Mouse (Mus musculus) C2C12 (cell line): ENCODE data around the gene Gpr179. TPM values are rescaled to one million over a fixed set of nuclear protein-coding genes. Genes with fewer than 3 reads are reported as not detected.
A peak's percentile ranks its signal among the peaks of the same experiment; 100 is the strongest.

Source experiments
- H3K27me3 ChIP-seq: one replicate; pipeline ENCODE4 v1.6.1; 2011; ENCODE audit not compliant: control insufficient read depth, insufficient read depth, insufficient read length
- H3K36me3 ChIP-seq: one replicate; pipeline ENCODE4 v1.6.1; 2011; ENCODE audit not compliant: control insufficient read depth, insufficient read depth
- H3K4me3 ChIP-seq: one replicate; pipeline ENCODE4 v1.5.1; 2011; ENCODE audit warnings: mild to moderate bottlenecking, control low read depth; ENCODE audit not compliant: poor library complexity, insufficient read depth, severe bottlenecking
- H3K79me2 ChIP-seq: one replicate; pipeline ENCODE4 v1.6.1; 2011; ENCODE audit not compliant: control insufficient read depth, insufficient read depth
- H3K79me3 ChIP-seq: one replicate; pipeline ENCODE4 v1.6.1; 2011; ENCODE audit warnings: low read depth, control low read depth
- H3ac ChIP-seq: one replicate; pipeline ENCODE3; 2011; ENCODE audit warnings: low read depth; ENCODE audit not compliant: control insufficient read depth, insufficient read length
- CEBPB ChIP-seq: IDR thresholded peaks from one replicate; pipeline ENCODE4 v1.6.1; 2011; ENCODE audit warnings: low read depth, mild to moderate bottlenecking, control low read depth, moderate library complexity
- CTCF ChIP-seq: IDR thresholded peaks from one replicate; pipeline ENCODE4 v1.5.1; 2011; ENCODE audit not compliant: control insufficient read depth, insufficient read depth, insufficient read length
- FOSL1 ChIP-seq: IDR thresholded peaks from one replicate; pipeline ENCODE4 v1.8.0; 2011; ENCODE audit warnings: mild to moderate bottlenecking, low read length; ENCODE audit not compliant: poor library complexity, insufficient read depth, severe bottlenecking
- MAX ChIP-seq: IDR thresholded peaks from one replicate; pipeline ENCODE4 v1.6.1; 2011; ENCODE audit warnings: mild to moderate bottlenecking, control low read depth
- MYOD1 ChIP-seq: IDR thresholded peaks from one replicate; pipeline ENCODE4 v1.6.1; 2011; ENCODE audit warnings: low read depth; ENCODE audit not compliant: control insufficient read depth, insufficient read length
- MYOG ChIP-seq: IDR thresholded peaks from one replicate; pipeline ENCODE4 v1.6.1; 2011; ENCODE audit not compliant: control insufficient read depth, insufficient read length; ENCODE audit errors: extremely low read depth
- USF1 ChIP-seq: IDR thresholded peaks from one replicate; pipeline ENCODE4 v1.6.1; 2011; ENCODE audit warnings: low read depth, mild to moderate bottlenecking, control low read depth, moderate library complexity
- polyA plus RNA-seq: library from polyadenylated mRNA; unstranded; fragments of >200 nt; fragmentation: generic; extraction: Trizol; gene quantifications from one replicate; pipeline ENCODE4 v1.2.1, GENCODE M21; 2012; ENCODE audit warnings: missing spikeins

Gene Gpr179
- polyA plus RNA-seq, 1 experiment, result 0.05 TPM

- peak; percentile 22 for TF ChIP-seq USF1
- TF ChIP-seq MYOG, result no peak
- TF ChIP-seq MYOD1, result peak; percentile 96
- TF ChIP-seq CTCF, result no peak
- peak; percentile 58 for TF ChIP-seq CEBPB
- no peak for TF ChIP-seq FOSL1
- TF ChIP-seq MAX, result peak; percentile 27
- no peaks in the 10 kb centered on the region for H3K79me3 ChIP-seq
- no peak overlapping the region for H3K4me3 ChIP-seq
- H3K36me3 ChIP-seq, result no peaks in the 10 kb centered on the region
- H3K27me3 ChIP-seq, result no peaks in the 10 kb centered on the region
- H3ac ChIP-seq, result no peak overlapping the region
- H3K79me2 ChIP-seq, result no peaks in the 10 kb centered on the region
These were observed 65.8 kb downstream of the Gpr179 start for GRCm38 (mm10) chr11:97285852-97286775.

GRCm38 (mm10) chr11:97284854-97285253 is 67.0 kb downstream of the Gpr179 start:
- no peak overlapping the region for H3ac ChIP-seq
- TF ChIP-seq MYOD1 (no peak), CEBPB (no peak), MYOG (no peak), MAX (no peak), FOSL1 (no peak), USF1 (no peak), CTCF (no peak)
- H3K4me3 ChIP-seq, result no peak overlapping the region
- no peaks in the 10 kb centered on the region for H3K36me3 ChIP-seq
- H3K27me3 ChIP-seq, result no peaks in the 10 kb centered on the region
- H3K79me2 ChIP-seq, result peaks cover 4% of the 10 kb centered on the region
- no peaks in the 10 kb centered on the region for H3K79me3 ChIP-seq

GRCm38 (mm10) chr11:97282179-97282578 is 69.7 kb downstream of the Gpr179 start:
- H3K36me3 ChIP-seq, result peaks cover 10% of the 10 kb centered on the region
- peaks cover 31% of the 10 kb centered on the region for H3K79me2 ChIP-seq
- no peak overlapping the region for H3ac ChIP-seq
- no peaks in the 10 kb centered on the region for H3K27me3 ChIP-seq
- no peak for TF ChIP-seq FOSL1
- TF ChIP-seq USF1, result no peak
- TF ChIP-seq MYOG, result no peak
- TF ChIP-seq CTCF, result no peak
- TF ChIP-seq MAX, result no peak
- TF ChIP-seq CEBPB, result no peak
- TF ChIP-seq MYOD1, result no peak
- no peak overlapping the region for H3K4me3 ChIP-seq
- peaks cover 25% of the 10 kb centered on the region for H3K79me3 ChIP-seq

Other genes with a start within 250 kb of the Gpr179 start
- not detected for gene Tbx21, start 236.7 kb downstream of the Gpr179 start, polyA plus RNA-seq
- 0.46 TPM for gene Tbkbp1, start 200.6 kb downstream of the Gpr179 start, polyA plus RNA-seq
- gene Kpnb1, start 164.2 kb downstream of the Gpr179 start, polyA plus RNA-seq, result 180 TPM
- 37.8 TPM for gene Npepps, start 71.4 kb downstream of the Gpr179 start, polyA plus RNA-seq
- gene Mrpl45, start 36.4 kb downstream of the Gpr179 start, polyA plus RNA-seq, result 48.5 TPM
- 8.1 TPM for gene Socs7, start 10.5 kb upstream of the Gpr179 start, polyA plus RNA-seq
- 23.9 TPM for gene Arhgap23, start 63.5 kb upstream of the Gpr179 start, polyA plus RNA-seq
- gene 4933428G20Rik, start 148.3 kb upstream of the Gpr179 start, polyA plus RNA-seq, result 0.34 TPM
- 0.01 TPM for gene Srcin1, start 224.1 kb upstream of the Gpr179 start, polyA plus RNA-seq